Mouse (Mus musculus): ENCODE measurements around the gene Pfdn5. TPM values are rescaled to one million over a fixed set of nuclear protein-coding genes. Genes with fewer than 3 reads are reported as not detected.

Gene Pfdn5
- total and polyA plus RNA-seq, 3 experiments: 302 to 7,439 (median 465) TPM

DNA sequence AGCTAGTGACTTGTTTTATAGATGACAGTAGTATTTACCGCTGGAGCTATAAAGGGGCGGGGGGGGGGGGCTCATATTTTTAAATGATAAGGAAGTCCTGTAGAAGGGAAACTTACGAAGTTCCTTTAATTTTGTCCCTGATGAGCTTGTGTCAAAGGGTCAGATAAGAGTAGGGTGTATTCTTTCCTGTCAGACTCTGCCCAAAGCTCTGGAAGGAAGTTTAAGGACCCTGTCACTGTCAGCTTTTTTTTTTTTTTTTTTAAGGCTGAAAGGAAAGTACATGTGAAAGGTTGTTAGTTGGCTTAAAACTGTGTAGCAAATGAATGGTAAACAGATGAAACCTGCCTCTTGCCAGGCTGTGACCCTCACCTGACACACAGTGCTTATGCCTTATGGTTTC is 42.3 kb upstream of the Pfdn5 start (continued):
- TF ChIP-seq NRF1 (IDR thresholded peaks at IDR 0.05; ENCODE audit: insufficient read depth, low read depth, low read length, poor library complexity, severe bottlenecking) (no peak), POLR2A (IDR thresholded peaks at IDR 0.05; ENCODE audit: control insufficient read depth in 1 of 2, insufficient read depth in 1 of 2, low read depth in 1 of 2, low read length in 2 of 2, poor library complexity in 1 of 2) (no peak), TCF12 (IDR thresholded peaks at IDR 0.05; ENCODE audit: low read depth, low read length) (0 out of 2 replicates have a peak, but pooled peaks have one; percentile 41), POLR2AphosphoS2 (IDR thresholded peaks at IDR 0.05; ENCODE audit: low read length) (no peak), MAFK (IDR thresholded peaks at IDR 0.05; ENCODE audit: borderline replicate concordance, low read depth, low read length) (no peak), SIN3A (IDR thresholded peaks at IDR 0.05; ENCODE audit: low read length) (peak; percentile 91), E2F4 (IDR thresholded peaks at IDR 0.05; ENCODE audit: borderline replicate concordance, low read depth, low read length) (no peak), MAX (IDR thresholded peaks at IDR 0.05; ENCODE audit: low read length) (peak; percentile 36; the same call in 1 of the 2 replicates), ZMIZ1 (IDR thresholded peaks at IDR 0.05; ENCODE audit: low read depth, low read length) (no peak), KAT2A (conservative IDR thresholded peaks at IDR 0.05; ENCODE audit: low read depth, low read length) (no peak), USF1 (IDR thresholded peaks at IDR 0.05; ENCODE audit: low read depth, low read length) (no peak), HCFC1 (IDR thresholded peaks at IDR 0.05; ENCODE audit: low read depth, low read length) (no peak), BHLHE40 (IDR thresholded peaks at IDR 0.05; ENCODE audit: borderline replicate concordance, low read depth, low read length) (no peak), MXI1 (IDR thresholded peaks at IDR 0.05; ENCODE audit: low read depth, low read length) (peak; percentile 74; the same call in 1 of the 2 replicates)

DNA sequence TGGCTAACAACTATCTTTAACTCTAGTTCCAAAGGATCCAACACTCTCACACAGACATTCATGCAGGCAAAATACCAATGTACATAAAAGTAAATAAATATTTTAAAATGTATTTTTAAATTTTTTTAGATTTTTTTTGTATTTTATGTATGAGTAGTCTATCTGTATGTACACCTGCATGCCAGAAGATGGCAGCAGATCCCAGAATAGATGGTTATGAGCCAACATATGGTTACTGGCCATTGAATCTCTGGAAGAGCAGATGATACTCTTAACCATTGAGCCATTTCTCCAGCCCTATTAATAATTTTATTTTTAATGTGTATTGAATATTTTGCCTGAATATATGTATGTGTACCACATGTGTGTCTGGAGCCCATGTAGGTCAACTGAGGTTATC is 38.5 kb upstream of the Pfdn5 start:
- Histone ChIP-seq H3K9me3 (replicated peaks; ENCODE audit: insufficient read depth, low read length) (no peaks in the 10 kb centered on the region), H3K27ac (ENCODE audit: control insufficient read depth, low read depth, low read length) (no peak overlapping the region), H3K36me3 (ENCODE audit: control insufficient read depth in 1 of 2, insufficient read depth in 2 of 2, low read length in 2 of 2) (peaks cover 0 to 18% of the 10 kb centered on the region in 2 experiments; a peak in 2 of 4 replicates), H3K4me3 (ENCODE audit: control insufficient read depth in 1 of 2, insufficient read depth in 1 of 2, low read depth in 2 of 2, low read length in 2 of 2) (no peak overlapping the region), H3K79me2 (ENCODE audit: control insufficient read depth, insufficient read depth, low read length, poor library complexity) (no peaks in the 10 kb centered on the region), H3K9ac (ENCODE audit: control insufficient read depth, low read depth, low read length, poor library complexity, severe bottlenecking) (no peak overlapping the region), H3K4me1 (ENCODE audit: control insufficient read depth in 1 of 2, insufficient read depth in 2 of 2, low read length in 2 of 2) (peaks cover 4 to 21% of the 10 kb centered on the region in 2 experiments), H3K27me3 (ENCODE audit: control insufficient read depth in 1 of 2, insufficient read depth in 2 of 2, low read length in 2 of 2) (no peaks in the 10 kb centered on the region)
- TF ChIP-seq ZC3H11A (IDR thresholded peaks at IDR 0.05; ENCODE audit: low read depth, low read length) (peak; percentile 85), POLR2A (IDR thresholded peaks at IDR 0.05; ENCODE audit: control insufficient read depth in 1 of 2, insufficient read depth in 1 of 2, low read depth in 1 of 2, low read length in 2 of 2, poor library complexity in 1 of 2) (no peak), ETS1 (IDR thresholded peaks at IDR 0.05; ENCODE audit: low read depth, low read length) (no peak), ZNF384 (IDR thresholded peaks at IDR 0.05; ENCODE audit: low read depth, low read length) (peak; percentile 87), BHLHE40 (IDR thresholded peaks at IDR 0.05; ENCODE audit: borderline replicate concordance, low read depth, low read length) (0 out of 2 replicates have a peak, but pooled peaks have one; percentile 7), HCFC1 (IDR thresholded peaks at IDR 0.05; ENCODE audit: low read depth, low read length) (no peak), SIN3A (IDR thresholded peaks at IDR 0.05; ENCODE audit: low read length) (peak; percentile 77), MYC (IDR thresholded peaks at IDR 0.05; ENCODE audit: low read depth, low read length) (peak; percentile 90), GABPA (IDR thresholded peaks at IDR 0.05; ENCODE audit: low read depth, low read length) (no peak), SMC3 (IDR thresholded peaks at IDR 0.05; ENCODE audit: low read depth, low read length) (peak; percentile 85), MAX (IDR thresholded peaks at IDR 0.05; ENCODE audit: low read length) (0 out of 2 replicates have a peak, but pooled peaks have one; percentile 14), RCOR1 (IDR thresholded peaks at IDR 0.05; ENCODE audit: low read depth, low read length) (0 out of 2 replicates have a peak, but pooled peaks have one; percentile 24), POLR2AphosphoS5 (IDR thresholded peaks at IDR 0.05; ENCODE audit: borderline replicate concordance, low read depth, low read length) (no peak), ZKSCAN1 (IDR thresholded peaks at IDR 0.05; ENCODE audit: low read depth, low read length) (0 out of 2 replicates have a peak, but pooled peaks have one; percentile 65), RAD21 (IDR thresholded peaks at IDR 0.05; ENCODE audit: low read depth, low read length) (peak; percentile 95), CTCF (IDR thresholded peaks at IDR 0.05 in 2 of 3, conservative IDR thresholded peaks at IDR 0.05 in 1 of 3; ENCODE audit: control insufficient read depth in 1 of 3, insufficient read depth in 1 of 3, low read depth in 2 of 3, low read length in 3 of 3, poor library complexity in 1 of 3, severe bottlenecking in 1 of 3) (peak; percentile 49 to 89 (median 60)), MEF2A (IDR thresholded peaks at IDR 0.05; ENCODE audit: extremely low read depth, insufficient replicate concordance, low read depth, low read length, poor library complexity, severe bottlenecking) (no peak), TAL1 (IDR thresholded peaks at IDR 0.05; ENCODE audit: low read length) (no peak)
- peak; percentile 89 for DNase-seq (ENCODE audit: low read depth, low spot score)

Data from MEL (cell line).